Mouse (Mus musculus) C2C12 (cell line): ENCODE results near the gene A630001G21Rik.

ENCODE experiments used
- CEBPB ChIP-seq: IDR thresholded peaks from one replicate; pipeline ENCODE4 v1.6.1; 2011; ENCODE audit warnings: low read depth, mild to moderate bottlenecking, control low read depth, moderate library complexity
- CTCF ChIP-seq: IDR thresholded peaks from one replicate; pipeline ENCODE4 v1.5.1; 2011; ENCODE audit not compliant: control insufficient read depth, insufficient read depth, insufficient read length
- MAX ChIP-seq: IDR thresholded peaks from one replicate; pipeline ENCODE4 v1.6.1; 2011; ENCODE audit warnings: mild to moderate bottlenecking, control low read depth
- USF1 ChIP-seq: IDR thresholded peaks from one replicate; pipeline ENCODE4 v1.6.1; 2011; ENCODE audit warnings: low read depth, mild to moderate bottlenecking, control low read depth, moderate library complexity

GRCm38 (mm10) chr1:85739000-85739399 lies 39.4 kb downstream of the A630001G21Rik start:
- TF ChIP-seq CTCF, result no peak
- no peak for TF ChIP-seq CEBPB
- no peak for TF ChIP-seq USF1
- no peak for TF ChIP-seq MAX
